Mouse (Mus musculus): ENCODE measurements around the gene Fkbp11. TPM values are rescaled to one million over a fixed set of nuclear protein-coding genes. Genes with fewer than 3 reads are reported as not detected.

The Fkbp11 gene
- polyA plus RNA-seq, 1 experiment = 11.1 TPM

DNA sequence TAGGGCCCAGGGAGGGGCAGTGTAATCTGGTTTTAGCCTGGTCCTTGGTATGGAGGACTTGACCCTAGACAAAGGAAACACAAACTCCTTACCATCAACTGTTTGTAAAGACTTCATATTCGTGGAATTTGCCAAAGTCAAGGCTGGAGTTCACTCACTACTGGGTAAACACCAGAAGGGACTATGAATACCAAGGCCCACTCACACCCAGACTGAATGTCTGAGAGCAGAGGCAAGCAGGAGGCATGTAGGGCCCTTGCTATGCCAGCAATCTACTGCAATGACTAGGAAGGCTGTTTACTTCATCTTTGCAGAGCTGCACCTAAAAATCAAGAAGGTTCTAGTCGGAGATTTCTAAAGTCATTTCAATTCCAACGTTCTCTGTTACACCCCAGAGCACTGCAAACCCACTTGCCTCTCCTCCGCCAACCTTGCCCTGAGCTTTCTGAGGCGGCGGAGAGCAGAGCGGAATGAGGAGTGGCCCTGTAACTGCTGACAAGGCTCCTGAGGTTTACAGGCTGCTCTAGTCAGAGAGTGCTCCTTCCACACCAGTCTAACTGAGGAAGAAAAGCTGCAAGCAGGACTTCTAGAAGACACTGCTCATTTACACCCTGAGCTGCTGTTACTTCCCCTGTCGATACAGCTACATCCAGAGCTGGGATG is 14.9 kb upstream of the Fkbp11 start:
- DNase-seq = peak; percentile 42
- no peak overlapping the region for H3K4me3 ChIP-seq (replicated peaks; ENCODE audit: extremely low read depth, low read depth, low read length)
- WGBS = 73% methylated on average over 8 of the region's 8 CpGs
- TF ChIP-seq POLR2A (IDR thresholded peaks at IDR 0.05; ENCODE audit: borderline replicate concordance, extremely low read depth, low read depth, low read length) (no peak), CTCF (IDR thresholded peaks at IDR 0.05; ENCODE audit: insufficient read depth, low read length) (no peak)
- H3K4me1 ChIP-seq (ENCODE audit: control insufficient read depth, insufficient read depth, low read length) = peaks cover 17% of the 10 kb centered on the region

GRCm38 (mm10) chr15:98740219-98740618 is 12.2 kb upstream of the Fkbp11 start:
- no peak for DNase-seq
- Histone ChIP-seq H3K4me3 (replicated peaks; ENCODE audit: extremely low read depth, low read depth, low read length) (no peak overlapping the region), H3K4me1 (ENCODE audit: control insufficient read depth, insufficient read depth, low read length) (peaks cover 6% of the 10 kb centered on the region)
- WGBS = 92% methylated on average over 8 of the region's 8 CpGs
- no peak for TF ChIP-seq CTCF (IDR thresholded peaks at IDR 0.05; ENCODE audit: insufficient read depth, low read length)
- TF ChIP-seq POLR2A (IDR thresholded peaks at IDR 0.05; ENCODE audit: borderline replicate concordance, extremely low read depth, low read depth, low read length) = no peak

GRCm38 (mm10) chr15:98738796-98739195 is 10.8 kb upstream of the Fkbp11 start:
- no peak overlapping the region for H3K4me3 ChIP-seq (replicated peaks; ENCODE audit: extremely low read depth, low read depth, low read length)
- DNase-seq = no peak
- TF ChIP-seq POLR2A (IDR thresholded peaks at IDR 0.05; ENCODE audit: borderline replicate concordance, extremely low read depth, low read depth, low read length) (no peak), CTCF (IDR thresholded peaks at IDR 0.05; ENCODE audit: insufficient read depth, low read length) (0 out of 2 replicates have a peak, but pooled peaks have one; percentile 19)
- WGBS = 84% methylated on average over 4 of the region's 4 CpGs
- H3K4me1 ChIP-seq (ENCODE audit: control insufficient read depth, insufficient read depth, low read length) = peaks cover 6% of the 10 kb centered on the region

GRCm38 (mm10) chr15:98737881-98738280 is 9.9 kb upstream of the Fkbp11 start:
- DNase-seq = no peak
- peak; percentile 68 for TF ChIP-seq CTCF (IDR thresholded peaks at IDR 0.05; ENCODE audit: insufficient read depth, low read length)
- TF ChIP-seq POLR2A (IDR thresholded peaks at IDR 0.05; ENCODE audit: borderline replicate concordance, extremely low read depth, low read depth, low read length) = no peak
- Histone ChIP-seq H3K4me3 (replicated peaks; ENCODE audit: extremely low read depth, low read depth, low read length) (no peak overlapping the region), H3K4me1 (ENCODE audit: control insufficient read depth, insufficient read depth, low read length) (peaks cover 1% of the 10 kb centered on the region; the same call in 1 of the 2 replicates)

DNA sequence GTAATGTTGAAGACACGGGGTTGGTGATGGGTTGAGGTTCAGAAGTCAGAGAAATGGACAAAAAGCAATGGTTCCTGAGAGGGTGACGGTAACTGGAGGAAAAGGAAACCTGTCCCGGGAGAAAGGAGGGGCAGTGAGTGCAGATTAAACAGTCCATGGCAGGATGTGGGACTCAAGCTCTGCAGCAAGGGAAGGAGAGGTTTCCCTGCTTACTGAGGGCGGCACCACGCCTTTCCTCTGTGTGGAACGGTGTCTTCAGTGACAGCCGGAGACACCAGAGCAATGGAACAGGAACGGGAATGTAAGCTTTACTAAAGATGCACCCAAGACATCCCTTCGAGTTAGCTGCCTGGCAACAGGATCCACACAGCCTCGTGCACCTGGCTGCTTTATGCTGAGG is 8.5 kb upstream of the Fkbp11 start:
- TF ChIP-seq POLR2A (IDR thresholded peaks at IDR 0.05; ENCODE audit: borderline replicate concordance, extremely low read depth, low read depth, low read length) (no peak), CTCF (IDR thresholded peaks at IDR 0.05; ENCODE audit: insufficient read depth, low read length) (no peak)
- no peak for DNase-seq
- H3K4me3 ChIP-seq (replicated peaks; ENCODE audit: extremely low read depth, low read depth, low read length) = no peak overlapping the region
- WGBS = 53% methylated on average over 10 of the region's 10 CpGs
- no peaks in the 10 kb centered on the region for H3K4me1 ChIP-seq (ENCODE audit: control insufficient read depth, insufficient read depth, low read length)

- WGBS = 67% methylated on average over 5 of the region's 5 CpGs
- DNase-seq = no peak
- Histone ChIP-seq H3K4me1 (ENCODE audit: control insufficient read depth, insufficient read depth, low read length) (no peaks in the 10 kb centered on the region), H3K4me3 (replicated peaks; ENCODE audit: extremely low read depth, low read depth, low read length) (no peak overlapping the region)
- no peak for TF ChIP-seq CTCF (IDR thresholded peaks at IDR 0.05; ENCODE audit: insufficient read depth, low read length)
- TF ChIP-seq POLR2A (IDR thresholded peaks at IDR 0.05; ENCODE audit: borderline replicate concordance, extremely low read depth, low read depth, low read length) = no peak
These were observed 6.1 kb upstream of the Fkbp11 start for GRCm38 (mm10) chr15:98733976-98734566.

GRCm38 (mm10) chr15:98733370-98733769 is 5.4 kb upstream of the Fkbp11 start:
- WGBS = 62% methylated on average over 6 of the region's 6 CpGs
- Histone ChIP-seq H3K4me3 (replicated peaks; ENCODE audit: extremely low read depth, low read depth, low read length) (no peak overlapping the region), H3K4me1 (ENCODE audit: control insufficient read depth, insufficient read depth, low read length) (0 out of 2 replicates have a peak, but pooled peaks cover under 1% of the 10 kb centered on the region)
- TF ChIP-seq POLR2A (IDR thresholded peaks at IDR 0.05; ENCODE audit: borderline replicate concordance, extremely low read depth, low read depth, low read length) = no peak
- no peak for TF ChIP-seq CTCF (IDR thresholded peaks at IDR 0.05; ENCODE audit: insufficient read depth, low read length)
- DNase-seq = no peak

DNA sequence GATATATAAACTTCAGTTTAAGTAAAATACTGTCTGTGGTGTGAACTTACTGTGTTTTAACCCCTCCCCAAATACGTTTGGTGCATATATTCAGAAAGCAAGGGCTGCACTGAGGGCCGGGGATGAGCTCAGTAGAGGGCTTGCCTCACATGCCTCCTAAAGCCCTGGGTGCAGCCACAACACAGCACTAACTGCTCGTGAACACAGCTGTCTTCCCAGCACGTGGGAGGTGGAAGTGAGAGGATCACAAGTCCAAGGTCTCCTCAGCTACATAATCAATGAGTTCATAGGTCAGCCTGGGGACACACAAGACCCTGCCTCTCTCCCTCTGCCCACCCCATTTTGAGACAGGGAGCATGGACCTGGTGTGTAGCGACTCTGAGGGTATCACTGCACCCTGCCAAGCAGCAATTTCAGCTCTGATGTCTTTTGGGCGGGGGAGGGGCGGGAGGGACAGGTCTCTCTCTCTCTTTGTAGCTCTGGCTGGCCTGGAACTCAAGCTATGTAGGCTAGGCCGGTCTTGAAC is 4.1 kb upstream of the Fkbp11 start:
- Histone ChIP-seq H3K4me3 (replicated peaks; ENCODE audit: extremely low read depth, low read depth, low read length) (no peak overlapping the region), H3K4me1 (ENCODE audit: control insufficient read depth, insufficient read depth, low read length) (0 out of 2 replicates have a peak, but pooled peaks cover 3% of the 10 kb centered on the region)
- DNase-seq = no peak
- WGBS = 70% methylated on average over 8 of the region's 8 CpGs
- TF ChIP-seq CTCF (IDR thresholded peaks at IDR 0.05; ENCODE audit: insufficient read depth, low read length) (no peak), POLR2A (IDR thresholded peaks at IDR 0.05; ENCODE audit: borderline replicate concordance, extremely low read depth, low read depth, low read length) (no peak)

DNA sequence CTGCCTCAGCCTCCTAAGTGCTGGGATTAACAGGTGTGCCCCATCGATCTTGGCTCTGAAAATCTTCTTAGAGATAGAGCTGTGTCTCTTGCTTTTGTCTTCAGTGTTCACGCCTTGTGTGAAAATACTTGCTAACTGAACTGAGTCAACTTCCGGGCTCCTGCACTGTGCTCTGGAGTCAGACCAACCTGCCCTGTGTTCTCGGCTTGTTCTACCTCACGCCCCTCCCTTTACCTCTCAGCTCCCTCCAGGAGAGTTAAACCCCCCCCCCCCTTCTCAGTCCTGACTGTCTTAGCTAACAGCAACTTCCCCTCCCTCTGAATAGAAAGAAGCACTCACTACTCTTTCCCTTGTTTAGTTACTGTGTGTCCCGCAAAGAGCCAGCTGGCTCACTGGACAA is 2.8 kb upstream of the Fkbp11 start:
- no peak for DNase-seq
- Histone ChIP-seq H3K4me1 (ENCODE audit: control insufficient read depth, insufficient read depth, low read length) (peaks cover 3% of the 10 kb centered on the region; the same call in 1 of the 2 replicates), H3K4me3 (replicated peaks; ENCODE audit: extremely low read depth, low read depth, low read length) (no peak overlapping the region)
- 50% methylated on average over 6 of the region's 6 CpGs for whole genome bisulfite sequencing
- TF ChIP-seq CTCF (IDR thresholded peaks at IDR 0.05; ENCODE audit: insufficient read depth, low read length) (no peak), POLR2A (IDR thresholded peaks at IDR 0.05; ENCODE audit: borderline replicate concordance, extremely low read depth, low read depth, low read length) (no peak)

Measured in lung, adult 2 months (tissue).